Mouse (Mus musculus): Measurements from ENCODE around the gene Rhox4f. TPM values are rescaled to one million over a fixed set of nuclear protein-coding genes. Genes with fewer than 3 reads are reported as not detected.
"Not testable (repeated sequence)": the region's sequence is repeated elsewhere in the genome, so short reads cannot be mapped to it uniquely, and the experiment has no call there.

Rhox4f gene
- total RNA-seq (2021) = not detected
- long read RNA-seq, experiment 1 = 0 reads
- long read RNA-seq, experiment 2 = 0 reads

GRCm38 (mm10) chrX:37607604-37608003 is at the start of gene Rhox4f:
TSS of gene Rhox4f (minus strand) at chrX:37607704.
- not testable (repeated sequence) for DNase-seq (ENCODE audit: low spot score in 2 of 2)

GRCm38 (mm10) chrX:37651227-37651626 is 43.7 kb upstream of the Rhox4f start, which contains the start of gene Rhox4g:
TSS of gene Rhox4g (minus strand) at chrX:37651327.
- not testable (repeated sequence) for DNase-seq (ENCODE audit: low spot score in 2 of 2)

- DNase-seq (ENCODE audit: low spot score in 2 of 2) = not testable (repeated sequence)
Observed at GRCm38 (mm10) chrX:37643370-37643769, 35.9 kb upstream of the Rhox4f start, which contains the start of gene Rhox2g. TSS of gene Rhox2g (minus strand) at chrX:37643470.

- DNase-seq (ENCODE audit: low spot score in 2 of 2) = not testable (repeated sequence)
Observed at GRCm38 (mm10) chrX:37628512-37628911, 21.0 kb upstream of the Rhox4f start, which contains the start of gene Rhox3g. TSS of gene Rhox3g (minus strand) at chrX:37628612.

- not testable (repeated sequence) for DNase-seq (ENCODE audit: low spot score in 2 of 2)
Observed at GRCm38 (mm10) chrX:37580692-37581091, 26.8 kb downstream of the Rhox4f start, which contains the start of gene Rhox3f. TSS of gene Rhox3f (plus strand) at chrX:37580992.

- not testable (repeated sequence) for DNase-seq (ENCODE audit: low spot score in 2 of 2)
Observed at GRCm38 (mm10) chrX:37572638-37573037, 34.9 kb downstream of the Rhox4f start.

- DNase-seq (ENCODE audit: low spot score in 2 of 2) = not testable (repeated sequence)
Observed at GRCm38 (mm10) chrX:37571105-37571504, 36.4 kb downstream of the Rhox4f start, which contains the start of gene Rhox2f. TSS of gene Rhox2f (plus strand) at chrX:37571405.

GRCm38 (mm10) chrX:37557112-37557511 is 50.4 kb downstream of the Rhox4f start, which contains the start of gene Rhox4e:
TSS of gene Rhox4e (plus strand) at chrX:37557412.
- not testable (repeated sequence) for DNase-seq (ENCODE audit: low spot score in 2 of 2)

Other genes starting within 250 kb of the Rhox4f start
- not detected for gene Rhox3a2, start 227.7 kb downstream of the Rhox4f start, total RNA-seq (2021)
- gene Rhox4a2, start 216.9 kb downstream of the Rhox4f start, total RNA-seq (2021) = not detected
- gene Rhox2b, start 195.6 kb downstream of the Rhox4f start, total RNA-seq (2021) = not detected
- gene Rhox4b, start 175.2 kb downstream of the Rhox4f start, total RNA-seq (2021) = not detected
- gene Rhox2c, start 154.0 kb downstream of the Rhox4f start, total RNA-seq (2021) = not detected
- gene Rhox3c, start 149.1 kb downstream of the Rhox4f start, total RNA-seq (2021) = not detected
- gene Rhox4c, start 127.4 kb downstream of the Rhox4f start, total RNA-seq (2021) = not detected
- not detected for gene Rhox2d, start 114.3 kb downstream of the Rhox4f start, total RNA-seq (2021)
- not detected for gene Rhox4d, start 93.3 kb downstream of the Rhox4f start, total RNA-seq (2021)
- gene Rhox2e, start 77.3 kb downstream of the Rhox4f start, total RNA-seq (2021) = not detected
- gene Rhox3e, start 65.7 kb downstream of the Rhox4f start, total RNA-seq (2021) = not detected
- not detected for gene Rhox4e, start 50.3 kb downstream of the Rhox4f start, total RNA-seq (2021)
- gene Rhox2f, start 36.3 kb downstream of the Rhox4f start, total RNA-seq (2021) = not detected
- not detected for gene Rhox3f, start 26.7 kb downstream of the Rhox4f start, total RNA-seq (2021)
- not detected for gene Rhox3g, start 20.9 kb upstream of the Rhox4f start, total RNA-seq (2021)
- not detected for gene Rhox2g, start 35.8 kb upstream of the Rhox4f start, total RNA-seq (2021)
- not detected for gene Rhox4g, start 43.6 kb upstream of the Rhox4f start, total RNA-seq (2021)
- gene Rhox3h, start 61.1 kb upstream of the Rhox4f start, total RNA-seq (2021) = not detected
- not detected for gene Rhox2h, start 65.6 kb upstream of the Rhox4f start, total RNA-seq (2021)
- not detected for gene Rhox5, start 197.1 kb upstream of the Rhox4f start, total RNA-seq (2021)
- not detected for gene Rhox6, start 219.2 kb upstream of the Rhox4f start, total RNA-seq (2021)
- gene Rhox7a, start 224.0 kb upstream of the Rhox4f start, total RNA-seq (2021) = not detected

Measured in adrenal gland, adult 18-20 months (tissue).